In the genomic region with DNA sequence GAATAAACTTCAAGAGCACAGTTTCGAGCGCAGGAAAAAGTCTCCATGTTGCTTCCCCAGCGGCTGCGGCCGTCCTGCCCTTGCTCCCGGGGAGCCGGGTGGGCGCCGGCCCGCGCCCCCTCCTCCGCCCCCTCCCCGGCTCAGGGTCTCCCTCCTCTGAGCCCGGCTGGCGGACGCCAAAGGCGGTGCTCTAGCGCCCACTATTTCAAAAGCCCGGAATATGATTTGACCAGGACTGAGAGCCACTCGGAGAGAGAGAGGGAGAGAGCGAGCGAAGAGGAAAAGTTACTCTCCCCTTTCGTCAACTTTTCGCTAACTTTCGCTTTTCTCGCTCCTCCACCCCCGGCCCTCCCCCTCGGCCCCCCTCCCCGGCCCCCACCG, we compare ENCODE assay signal across 9 mouse cellular contexts. TPM values are rescaled to one million over a fixed set of nuclear protein-coding genes. Genes with fewer than 3 reads are reported as not detected.
DNase-seq lines count a peak whose midpoint lies in the region; ATAC-seq lines count a peak whose summit lies in the region.
"Had no signal": no experiment of that assay in that cellular context is flagged by ENCODE, and none has a peak within 500 bp of the region (broad histone marks: within the 10 kb centered on the region; RNA-seq: fewer than 3 reads in every experiment).

No protein-coding gene starts in this region.

- peak overlapping the region; percentile 54 for H3K9ac ChIP-seq in embryonic facial prominence, embryonic 15.5 days
- peak overlapping the region; percentile 77 for H3K9ac ChIP-seq in hindbrain, embryonic 13.5 days
- H3K9ac ChIP-seq in liver, embryonic 12.5 days: peak overlapping the region; percentile 53
- peak overlapping the region; percentile 46 for H3K9ac ChIP-seq in neural tube, embryonic 15.5 days (replicated peaks)

- peaks cover 22% of the 10 kb centered on the region for H3K4me1 ChIP-seq in megakaryocyte, embryonic 14.5 days
- peaks cover 31% of the 10 kb centered on the region for H3K4me1 ChIP-seq in embryonic facial prominence, embryonic 15.5 days
- peaks cover 36% of the 10 kb centered on the region for H3K4me1 ChIP-seq in hindbrain, embryonic 13.5 days (replicated peaks)
- H3K4me1 ChIP-seq in liver, embryonic 12.5 days: peaks cover 18% of the 10 kb centered on the region; the same call in 1 of the 2 replicates
- H3K4me1 ChIP-seq in neural tube, embryonic 15.5 days: peaks cover 39% of the 10 kb centered on the region

- H3K9me3 ChIP-seq in megakaryocyte, embryonic 14.5 days: no peaks in the 10 kb centered on the region; the same call in 1 of the 2 replicates
- H3K9me3 ChIP-seq in embryonic facial prominence, embryonic 15.5 days (replicated peaks): no peaks in the 10 kb centered on the region
- H3K9me3 ChIP-seq in hindbrain, embryonic 13.5 days: no peaks in the 10 kb centered on the region
- H3K9me3 ChIP-seq in liver, embryonic 12.5 days (replicated peaks): no peaks in the 10 kb centered on the region
- no peaks in the 10 kb centered on the region for H3K9me3 ChIP-seq in neural tube, embryonic 15.5 days (replicated peaks)

- H3K4me2 ChIP-seq in embryonic facial prominence, embryonic 15.5 days (replicated peaks): peak overlapping the region; percentile 93
- H3K4me2 ChIP-seq in hindbrain, embryonic 13.5 days: peak overlapping the region; percentile 61
- peak overlapping the region; percentile 68 for H3K4me2 ChIP-seq in liver, embryonic 12.5 days
- H3K4me2 ChIP-seq in neural tube, embryonic 15.5 days: peak overlapping the region; percentile 63

- DNase-seq in left cerebral cortex, postnatal 10 days (ENCODE audit: extremely low spot score in 1 of 2, low spot score in 2 of 2): no peak
- DNase-seq in testis, postnatal 10 days (ENCODE audit: low spot score): no peak

- intact Hi-C loops in left cerebral cortex, postnatal 10 days (cut with DNase I): loop anchor here (5.0 to 10.0 kb wide), 4 partner anchors 79 to 309 kb away; no protein-coding TSS in a partner anchor

- WGBS in embryonic facial prominence, embryonic 15.5 days: under 1% methylated on average over 23 of the region's 30 CpGs
- 1% methylated on average over 22 of the region's 30 CpGs for WGBS in hindbrain, embryonic 13.5 days
- WGBS in liver, embryonic 12.5 days (ENCODE audit: insufficient replicate concordance): 3% methylated on average over 27 of the region's 30 CpGs
- 0% methylated on average over 23 of the region's 30 CpGs for WGBS in neural tube, embryonic 15.5 days

- H3K27me3 ChIP-seq in megakaryocyte, embryonic 14.5 days (replicated peaks): peaks cover 94% of the 10 kb centered on the region
- peaks cover 92% of the 10 kb centered on the region for H3K27me3 ChIP-seq in embryonic facial prominence, embryonic 15.5 days
- H3K27me3 ChIP-seq in hindbrain, embryonic 13.5 days: peaks cover 100% of the 10 kb centered on the region
- peaks cover 100% of the 10 kb centered on the region for H3K27me3 ChIP-seq in liver, embryonic 12.5 days (replicated peaks)
- H3K27me3 ChIP-seq in neural tube, embryonic 15.5 days (replicated peaks): peaks cover 75% of the 10 kb centered on the region

- H3K4me3 ChIP-seq in megakaryocyte, embryonic 14.5 days (replicated peaks): peak overlapping the region; percentile 91
- peak overlapping the region; percentile 65 for H3K4me3 ChIP-seq in embryonic facial prominence, embryonic 15.5 days (replicated peaks)
- peak overlapping the region; percentile 51 for H3K4me3 ChIP-seq in hindbrain, embryonic 13.5 days
- peak overlapping the region; percentile 59 for H3K4me3 ChIP-seq in liver, embryonic 12.5 days
- peak overlapping the region; percentile 44 for H3K4me3 ChIP-seq in neural tube, embryonic 15.5 days (replicated peaks)
- H3K4me3 ChIP-seq: myocyte had no signal

- ATAC-seq in megakaryocyte, adult 5-6 weeks (ENCODE audit: poor library complexity, severe bottlenecking): no peak
- ATAC-seq in embryonic facial prominence, embryonic 15.5 days (ENCODE audit: insufficient number of reproducible peaks, low FRiP score, low TSS enrichment, low read depth): peak; percentile 80
- ATAC-seq in hindbrain, embryonic 13.5 days (ENCODE audit: low FRiP score): peak; percentile 69; the same call in 1 of the 2 replicates
- peak; percentile 27; the same call in 1 of the 2 replicates for ATAC-seq in liver, embryonic 12.5 days
- peak; percentile 48; the same call in 1 of the 2 replicates for ATAC-seq in neural tube, embryonic 15.5 days (ENCODE audit: low FRiP score)

- peak overlapping the region; percentile 89 for H3K27ac ChIP-seq in embryonic facial prominence, embryonic 15.5 days (replicated peaks)
- H3K27ac ChIP-seq in hindbrain, embryonic 13.5 days: peak overlapping the region; percentile 88
- H3K27ac ChIP-seq in liver, embryonic 12.5 days: peak overlapping the region; percentile 69
- H3K27ac ChIP-seq in neural tube, embryonic 15.5 days (replicated peaks): peak overlapping the region; percentile 77

- H3K36me3 ChIP-seq in megakaryocyte, embryonic 14.5 days (replicated peaks; ENCODE audit: low read length): no peaks in the 10 kb centered on the region
- no peaks in the 10 kb centered on the region for H3K36me3 ChIP-seq in embryonic facial prominence, embryonic 15.5 days
- H3K36me3 ChIP-seq in hindbrain, embryonic 13.5 days: no peaks in the 10 kb centered on the region
- no peaks in the 10 kb centered on the region for H3K36me3 ChIP-seq in liver, embryonic 12.5 days
- no peaks in the 10 kb centered on the region for H3K36me3 ChIP-seq in neural tube, embryonic 15.5 days

RNA-seq across cellular contexts. Expression of gene Prdm16, which starts 0.6 kb away (rescaled TPM):
- not detected in 2 replicates for polyA plus RNA-seq in megakaryocyte, embryonic 14.5 days (2012; ENCODE audit: insufficient read depth, low replicate concordance)
- 0.85 and 1.0 TPM in 2 replicates for total RNA-seq in megakaryocyte, adult 5-6 weeks (2015)
- total RNA-seq in megakaryocyte, adult 5-6 weeks (2017): 0.73 and 2.4 TPM in 2 replicates
- 10.9 and 12.5 TPM in 2 replicates for polyA plus RNA-seq in embryonic facial prominence, embryonic 15.5 days (2015; fragmentation: Nextera tagmentation; extraction: Ambion mirVana)
- 16.1 and 17.2 TPM in 2 replicates for polyA plus RNA-seq in hindbrain, embryonic 13.5 days (2015; fragmentation: Nextera tagmentation; extraction: Ambion mirVana)
- polyA plus RNA-seq in liver, embryonic 12.5 days (2016; fragmentation: Nextera tagmentation; extraction: Ambion mirVana): 2.4 and 2.7 TPM in 2 replicates
- polyA plus RNA-seq in neural tube, embryonic 15.5 days (2015; fragmentation: Nextera tagmentation; extraction: Ambion mirVana): 7.7 and 9.0 TPM in 2 replicates
- total RNA-seq in left cerebral cortex, postnatal 10 days (2021): 1 to 10 TPM; 4.9 to 6.1 TPM
- polyA plus RNA-seq: myocyte had no signal

RNA-seq across cellular contexts. Expression of gene Actrt2, which starts 31.6 kb away (rescaled TPM):
- polyA plus RNA-seq in megakaryocyte, embryonic 14.5 days (2012; ENCODE audit: insufficient read depth, low replicate concordance): not detected in 2 replicates
- not detected in 2 replicates for total RNA-seq in megakaryocyte, adult 5-6 weeks (2015)
- not detected in 2 replicates for total RNA-seq in megakaryocyte, adult 5-6 weeks (2017)
- polyA plus RNA-seq in embryonic facial prominence, embryonic 15.5 days (2015; fragmentation: Nextera tagmentation; extraction: Ambion mirVana): not detected in 2 replicates
- polyA plus RNA-seq in hindbrain, embryonic 13.5 days (2015; fragmentation: Nextera tagmentation; extraction: Ambion mirVana): not detected in 2 replicates
- not detected in 2 replicates for polyA plus RNA-seq in liver, embryonic 12.5 days (2016; fragmentation: Nextera tagmentation; extraction: Ambion mirVana)
- polyA plus RNA-seq in neural tube, embryonic 15.5 days (2015; fragmentation: Nextera tagmentation; extraction: Ambion mirVana): not detected in 2 replicates
- total RNA-seq in left cerebral cortex, postnatal 10 days (2021): not detected
- polyA plus RNA-seq: myocyte had no signal
